Mouse (Mus musculus): ENCODE results near the gene Fam19a5. TPM values are rescaled to one million over a fixed set of nuclear protein-coding genes. Genes with fewer than 3 reads are reported as not detected.

The Fam19a5 gene
- polyA plus RNA-seq (2012; fragmentation: generic; extraction: Trizol) = 10 to 100 TPM; 17.4 to 18.8 TPM

GRCm38 (mm10) chr15:87543599-87544338 lies at the start of gene Fam19a5:
Fam19a5 (plus strand) TSS chr15:87544299.

